In the genomic region with DNA sequence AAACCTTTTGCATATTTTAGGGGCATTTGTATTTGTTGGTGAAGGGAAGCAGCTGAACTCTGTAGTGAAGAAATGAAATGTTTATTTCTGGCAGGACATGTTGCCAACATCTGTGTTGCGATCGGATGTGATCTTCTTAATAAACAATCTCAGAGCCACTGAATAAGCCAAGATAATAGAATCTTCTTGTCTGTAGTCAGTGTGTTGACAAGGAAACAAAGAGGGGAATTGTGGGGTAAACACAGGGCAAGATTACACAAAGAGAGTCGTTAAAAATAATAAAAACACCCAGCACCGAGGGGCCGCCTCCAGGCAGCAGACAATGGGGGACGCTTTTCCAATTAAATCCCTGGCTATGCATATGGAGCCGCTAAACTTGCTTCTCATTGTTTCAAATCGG, we compare ENCODE assay signal across 32 mouse cellular contexts.
DNase-seq lines count a peak whose midpoint lies in the region; ATAC-seq and TF ChIP-seq lines count a peak whose summit lies in the region.
"Had no signal": no experiment of that assay in that cellular context is flagged by ENCODE, and none has a peak within 500 bp of the region (broad histone marks: within the 10 kb centered on the region; RNA-seq: fewer than 3 reads in every experiment).

No protein-coding gene starts in this region.

- no peak for TF ChIP-seq POLR2A in lung, adult 2 months (IDR thresholded peaks at IDR 0.05; ENCODE audit: borderline replicate concordance, extremely low read depth, low read depth, low read length)

- peak; percentile 61 for DNase-seq in lung, embryonic 14.5 days
- no peak for DNase-seq in lung, adult 2 months
- peak; percentile 54 for DNase-seq in lung, postnatal 10 days
- peak; percentile 91 for DNase-seq in retina, postnatal 1 day
- DNase-seq in right cerebral cortex, adult 18-20 months = no peak
- DNase-seq in gastrocnemius, postnatal 36 days = no peak
- DNase-seq: adrenal gland, adult 2 months; adrenal gland, postnatal 36 days; B cell, adult 2 months; cerebellum, adult 11 months; cerebellum, adult 9-10 months; cerebellum, postnatal 36 days; gastrocnemius, postnatal 10 days; heart, postnatal 36 days; kidney, adult 8-10 months; kidney, postnatal 4 days; liver, embryonic 13.5 days; thymus, postnatal 4 days had no signal

- H3K27me3 ChIP-seq in lung, embryonic 14.5 days (ENCODE audit: insufficient read depth, low read length) = no peaks in the 10 kb centered on the region
- no peaks in the 10 kb centered on the region for H3K27me3 ChIP-seq in forebrain, embryonic 16.5 days (replicated peaks; ENCODE audit: control insufficient read depth, insufficient read depth, low read length)
- H3K27me3 ChIP-seq: heart, embryonic 15.5 days; limb, embryonic 15.5 days; liver, embryonic 13.5 days; neural tube, embryonic 13.5 days had no signal

- H3K36me3 ChIP-seq in lung, embryonic 14.5 days (ENCODE audit: insufficient read depth) = no peaks in the 10 kb centered on the region
- no peaks in the 10 kb centered on the region for H3K36me3 ChIP-seq in forebrain, embryonic 16.5 days (ENCODE audit: control insufficient read depth, insufficient read depth)
- H3K36me3 ChIP-seq: heart, embryonic 15.5 days; hindbrain, embryonic 12.5 days; limb, embryonic 10.5 days; limb, embryonic 15.5 days; liver, embryonic 13.5 days; midbrain, embryonic 10.5 days; neural tube, embryonic 13.5 days had no signal

- TF ChIP-seq CTCF in lung, embryonic 14.5 days (IDR thresholded peaks at IDR 0.05; ENCODE audit: low read depth) = no peak
- TF ChIP-seq CTCF in lung, adult 2 months (IDR thresholded peaks at IDR 0.05; ENCODE audit: insufficient read depth, low read length) = no peak

- no peaks in the 10 kb centered on the region for H3K9me3 ChIP-seq in lung, embryonic 14.5 days (ENCODE audit: low read depth, low read length)
- H3K9me3 ChIP-seq in forebrain, embryonic 16.5 days (ENCODE audit: control insufficient read depth, low read length) = no peaks in the 10 kb centered on the region
- H3K9me3 ChIP-seq: heart, embryonic 15.5 days; hindbrain, embryonic 12.5 days; limb, embryonic 10.5 days; limb, embryonic 15.5 days; liver, embryonic 13.5 days; midbrain, embryonic 10.5 days; neural tube, embryonic 13.5 days had no signal

- H3K9ac ChIP-seq in lung, embryonic 14.5 days = no peak overlapping the region
- no peak overlapping the region for H3K9ac ChIP-seq in forebrain, embryonic 16.5 days (replicated peaks; ENCODE audit: low read depth, low read length)
- H3K9ac ChIP-seq: heart, embryonic 15.5 days; hindbrain, embryonic 12.5 days; limb, embryonic 15.5 days; liver, embryonic 13.5 days; neural tube, embryonic 13.5 days had no signal

- H3K4me1 ChIP-seq in lung, embryonic 14.5 days (ENCODE audit: insufficient read depth) = no peaks in the 10 kb centered on the region
- peaks cover 2% of the 10 kb centered on the region; the same call in 1 of the 2 replicates for H3K4me1 ChIP-seq in lung, adult 2 months (ENCODE audit: control insufficient read depth, insufficient read depth, low read length)
- H3K4me1 ChIP-seq in forebrain, embryonic 16.5 days (replicated peaks; ENCODE audit: control insufficient read depth, insufficient read depth, low read length) = 0 out of 2 replicates have a peak, but pooled peaks cover 6% of the 10 kb centered on the region
- H3K4me1 ChIP-seq: heart, embryonic 15.5 days; limb, embryonic 15.5 days; liver, embryonic 13.5 days; neural tube, embryonic 13.5 days had no signal

- intact Hi-C loops in gastrocnemius, postnatal 36 days (cut with DNase I) = no loop called here

- no peak overlapping the region for H3K4me2 ChIP-seq in lung, embryonic 14.5 days
- H3K4me2 ChIP-seq in forebrain, embryonic 16.5 days (ENCODE audit: low read length) = no peak overlapping the region
- H3K4me2 ChIP-seq: heart, embryonic 15.5 days; hindbrain, embryonic 12.5 days; limb, embryonic 15.5 days; liver, embryonic 13.5 days; neural tube, embryonic 13.5 days had no signal

- WGBS in lung, embryonic 14.5 days = 36% methylated on average over 8 of the region's 8 CpGs
- 29% methylated on average over 8 of the region's 8 CpGs for WGBS in lung, adult 2 months
- 6% methylated on average over 8 of the region's 8 CpGs for WGBS in forebrain, embryonic 16.5 days

- ATAC-seq in lung, embryonic 14.5 days (ENCODE audit: insufficient read depth) = 0 out of 2 replicates have a peak, but pooled peaks have one; percentile 24
- peak; percentile 50 for ATAC-seq in forebrain, embryonic 16.5 days
- ATAC-seq: activated CD4-positive, CD25-positive, alpha-beta regulatory T cell, adult 4 months; hindbrain, postnatal 0 days; intestine, embryonic 16.5 days; midbrain, embryonic 16.5 days had no signal

- H3K4me3 ChIP-seq in lung, embryonic 14.5 days (ENCODE audit: low read depth, low read length) = no peak overlapping the region
- no peak overlapping the region for H3K4me3 ChIP-seq in lung, adult 2 months (replicated peaks; ENCODE audit: extremely low read depth, low read depth, low read length)
- no peak overlapping the region for H3K4me3 ChIP-seq in forebrain, embryonic 16.5 days (replicated peaks; ENCODE audit: low read length)
- H3K4me3 ChIP-seq: heart, embryonic 15.5 days; hindbrain, embryonic 12.5 days; limb, embryonic 10.5 days; limb, embryonic 15.5 days; liver, embryonic 13.5 days; midbrain, embryonic 10.5 days; myocyte; neural tube, embryonic 13.5 days had no signal

- no peak overlapping the region for H3K27ac ChIP-seq in lung, embryonic 14.5 days (ENCODE audit: low read depth)
- H3K27ac ChIP-seq in forebrain, embryonic 16.5 days (ENCODE audit: low read length) = no peak overlapping the region
- H3K27ac ChIP-seq: heart, embryonic 15.5 days; hindbrain, embryonic 12.5 days; hindbrain, postnatal 0 days; kidney, postnatal 0 days; limb, embryonic 10.5 days; limb, embryonic 15.5 days; liver, embryonic 13.5 days; midbrain, embryonic 10.5 days; neural tube, embryonic 13.5 days; stomach, postnatal 0 days had no signal

Comparison
In these comparisons a context has a peak if more than half of its experiments do, and no peak if none do; other contexts are left out.
1. DNase-seq: peak in lung, embryonic 14.5 days (single experiment), lung, postnatal 10 days (single experiment) and retina, postnatal 1 day (single experiment); none in lung, adult 2 months (single experiment), right cerebral cortex, adult 18-20 months (single experiment) and gastrocnemius, postnatal 36 days (0 of 2).